Mouse (Mus musculus): Measurements from ENCODE around the gene Ptms.

DNA sequence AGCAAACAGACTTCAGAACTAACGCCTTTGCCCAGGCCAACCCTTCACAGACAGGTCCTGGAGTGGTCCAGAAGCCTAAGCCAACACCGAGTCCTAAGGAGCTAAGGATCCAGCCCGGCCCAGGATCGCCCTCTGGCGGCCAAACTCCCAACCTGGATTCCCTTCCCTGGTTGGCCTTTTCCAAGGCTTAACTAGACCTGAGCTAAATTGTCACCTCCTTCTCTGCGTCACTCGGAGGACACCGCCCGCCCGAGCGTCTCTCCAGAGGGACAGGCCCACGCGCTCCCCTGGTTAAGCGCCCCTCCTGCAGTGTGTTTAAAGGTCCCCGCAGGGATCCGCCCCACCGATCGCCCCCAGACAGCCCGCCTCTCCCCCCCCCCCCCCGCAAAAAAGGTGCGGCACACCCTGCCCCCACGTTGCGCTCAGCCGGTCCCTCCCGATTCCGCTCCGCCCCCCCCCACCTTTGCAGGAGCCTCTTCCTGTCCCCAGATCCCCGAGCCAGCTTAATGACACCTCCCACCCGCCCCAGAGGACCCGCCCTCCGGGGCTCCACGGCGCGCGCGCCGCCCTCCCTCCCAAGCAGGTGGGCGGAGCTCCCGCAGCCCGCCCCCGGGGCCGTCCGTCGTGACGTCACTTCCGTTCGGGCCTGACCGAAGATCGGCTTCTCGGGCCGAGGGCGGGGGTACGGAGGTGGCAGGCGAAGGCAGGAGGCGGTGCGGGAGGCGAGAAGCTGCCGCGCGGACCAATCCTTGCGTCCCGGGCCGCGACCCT, 11.0 kb upstream of the Ptms start, which contains the start of gene Mlf2:
- TF ChIP-seq CTCF (IDR thresholded peaks at IDR 0.05; ENCODE audit: low read depth) = peak; percentile 99
- no peak for TF ChIP-seq EP300 (IDR thresholded peaks at IDR 0.05; ENCODE audit: low read depth)

Data from liver, embryonic 14.5 days (tissue).